Mouse (Mus musculus) cerebral cortex, adult 2 months (tissue): ENCODE data around the gene Ccn6.

Experiments
- WGBS: fragments of 180-500 bp; shearing (Covaris S2); methylation state at CpG from one replicate; pipeline ENCODE4 v1.1.7; 2018; 5-methylcytosine and 5-hydroxymethylcytosine counted together

Gene Ccn6

DNA sequence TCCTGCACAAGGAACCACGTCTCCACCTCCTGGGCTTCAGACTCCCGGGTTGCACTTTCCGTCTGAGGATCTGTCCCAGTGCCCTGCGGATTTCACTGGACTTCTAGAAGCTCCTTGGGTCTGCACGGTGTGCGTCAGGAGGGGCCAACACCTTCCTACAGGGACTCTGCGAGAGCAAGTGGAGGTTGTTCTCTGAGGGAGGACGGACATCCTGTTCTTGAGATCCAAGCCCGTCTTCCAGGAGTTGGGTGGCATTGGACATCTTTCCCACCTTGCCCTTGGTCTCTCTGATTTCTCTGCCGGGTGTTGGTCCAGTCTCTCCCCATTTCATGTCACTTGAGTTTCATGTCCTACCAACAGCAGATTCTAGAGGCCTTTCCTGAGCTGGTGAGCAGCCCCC lies at the start of gene Ccn6:
Gene Ccn6 (minus strand): TSS at position 101 of the 400 bp plus-strand sequence.
- WGBS: 92% methylated on average over 10 of the region's 10 CpGs

DNA sequence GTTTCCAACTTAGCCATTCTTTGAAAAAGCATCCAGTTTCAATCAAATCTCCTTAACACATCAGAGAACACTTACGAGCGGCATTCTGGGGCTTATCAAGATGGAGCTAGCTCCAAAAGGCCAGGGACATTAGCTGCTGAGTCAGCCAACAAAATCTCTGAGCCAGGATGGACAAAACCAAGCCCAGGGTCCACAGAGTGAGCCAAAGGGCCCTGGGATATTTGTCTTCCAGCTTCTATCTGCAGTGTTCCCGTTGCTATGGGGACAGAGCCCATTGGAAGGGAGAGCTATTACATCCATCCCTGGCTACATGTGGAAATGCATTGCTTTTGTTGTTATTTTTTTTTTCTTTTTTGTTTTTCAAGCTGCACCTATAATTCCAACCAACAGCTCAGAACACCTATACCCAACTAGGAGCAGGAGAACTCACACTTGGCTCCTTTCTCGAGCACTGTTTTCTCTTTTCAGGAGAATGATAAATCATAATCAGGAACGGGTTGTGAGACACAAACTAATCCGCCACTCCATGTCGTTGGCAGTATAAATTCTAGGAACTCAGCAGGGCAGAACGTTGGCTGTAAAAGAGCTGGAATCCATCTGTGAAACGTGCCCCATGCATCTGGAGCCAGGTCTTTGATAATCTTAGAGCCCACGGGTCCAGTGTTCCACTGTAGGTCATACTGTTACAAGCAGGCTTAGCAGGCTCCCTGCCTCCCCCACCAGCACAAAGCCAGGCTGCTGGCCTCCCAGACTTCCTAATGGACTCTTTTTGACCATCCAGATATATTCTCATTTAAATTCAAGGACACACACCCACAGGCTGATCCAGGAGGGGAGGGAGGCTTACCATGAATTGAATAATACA lies 45.8 kb upstream of the Ccn6 start:
- WGBS: 49% methylated on average over 10 of the region's 10 CpGs

DNA sequence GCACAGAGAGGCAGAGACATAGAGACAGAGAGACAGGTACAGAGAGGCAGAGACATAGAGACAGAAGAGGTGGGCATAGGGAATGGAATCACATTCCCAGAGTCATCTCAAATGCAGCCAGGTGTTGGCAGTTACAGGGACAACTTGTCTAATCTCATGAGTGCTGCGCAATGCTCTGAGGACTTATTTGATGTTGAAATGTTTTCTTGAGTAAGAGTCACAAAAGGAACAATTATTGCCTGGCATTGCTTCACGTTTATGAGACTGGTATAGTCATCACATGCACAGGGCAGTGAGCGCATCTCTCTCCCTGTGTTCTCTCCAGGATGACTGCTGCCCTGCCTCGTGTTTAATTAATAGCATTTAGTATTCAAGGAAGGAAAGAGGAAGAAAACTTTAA lies 45.1 kb upstream of the Ccn6 start:
- 74% methylated on average over 4 of the region's 4 CpGs for WGBS

DNA sequence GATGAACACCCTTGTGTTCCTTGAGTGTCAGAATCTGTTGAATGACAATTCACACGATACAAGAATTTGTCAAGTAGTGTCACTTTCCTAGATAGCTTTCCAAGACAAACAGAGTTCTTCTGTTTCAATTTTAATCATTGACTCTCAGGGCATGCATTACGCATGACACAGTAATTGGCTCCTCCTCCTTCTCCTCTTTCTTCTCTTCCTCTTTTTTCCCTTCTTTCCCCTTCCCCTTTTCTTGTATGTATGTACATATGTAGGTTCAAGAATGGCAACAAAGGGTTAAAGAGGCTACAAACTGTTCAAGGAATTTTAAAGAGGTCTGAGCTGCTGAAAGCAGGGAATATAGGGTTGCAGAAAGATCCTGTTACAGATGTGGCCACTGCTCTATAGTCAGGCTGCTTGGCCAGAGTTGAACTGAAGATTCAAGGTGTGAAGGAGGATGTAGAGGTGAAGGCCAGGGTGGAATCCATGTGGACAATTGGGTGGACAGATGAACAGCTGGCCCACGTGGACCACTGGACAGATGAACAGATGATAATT lies 43.8 kb upstream of the Ccn6 start:
- WGBS: 88% methylated on average over 3 of the region's 3 CpGs

DNA sequence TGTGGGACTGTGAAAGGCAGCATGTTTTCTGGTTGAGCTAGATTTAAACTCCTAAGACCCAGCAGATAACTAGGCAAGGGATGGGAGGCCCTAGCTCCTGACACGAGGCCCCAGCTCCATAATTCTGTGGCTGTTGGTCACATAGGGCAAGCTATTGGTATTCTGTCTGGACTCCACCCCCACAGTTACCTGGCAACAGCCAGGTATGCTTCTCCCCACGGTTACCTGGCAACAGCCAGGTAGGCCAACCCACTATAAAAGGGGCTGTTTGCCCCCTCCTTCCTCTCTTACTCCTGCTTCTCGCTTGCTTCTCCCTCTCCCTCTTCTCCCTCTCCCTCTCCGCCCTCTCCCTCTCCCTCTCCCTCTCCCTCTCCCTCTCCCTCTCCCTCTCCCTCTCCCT lies 38.9 kb upstream of the Ccn6 start:
- WGBS: 79% methylated on average over 4 of the region's 4 CpGs

DNA sequence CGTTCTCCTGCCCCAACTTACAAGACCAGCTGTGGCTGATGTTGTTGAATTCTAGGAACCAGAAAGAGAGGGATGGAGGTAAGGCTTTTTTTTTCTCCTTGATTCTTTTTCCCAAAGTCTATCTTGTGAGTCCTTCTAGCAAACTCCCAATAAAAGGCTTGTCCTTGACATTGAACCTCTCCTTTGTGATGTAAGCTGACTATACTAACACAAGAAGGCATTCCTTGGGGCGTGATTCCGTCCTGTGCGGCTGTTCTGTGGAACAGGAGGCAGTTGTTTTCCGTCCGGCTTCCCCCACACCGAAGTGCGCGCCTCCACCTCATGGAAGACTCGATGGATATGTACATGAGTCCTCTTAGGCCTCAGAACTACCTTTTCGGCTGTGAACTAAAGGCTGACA lies 34.6 kb upstream of the Ccn6 start:
- WGBS: 96% methylated on average over 11 of the region's 11 CpGs

DNA sequence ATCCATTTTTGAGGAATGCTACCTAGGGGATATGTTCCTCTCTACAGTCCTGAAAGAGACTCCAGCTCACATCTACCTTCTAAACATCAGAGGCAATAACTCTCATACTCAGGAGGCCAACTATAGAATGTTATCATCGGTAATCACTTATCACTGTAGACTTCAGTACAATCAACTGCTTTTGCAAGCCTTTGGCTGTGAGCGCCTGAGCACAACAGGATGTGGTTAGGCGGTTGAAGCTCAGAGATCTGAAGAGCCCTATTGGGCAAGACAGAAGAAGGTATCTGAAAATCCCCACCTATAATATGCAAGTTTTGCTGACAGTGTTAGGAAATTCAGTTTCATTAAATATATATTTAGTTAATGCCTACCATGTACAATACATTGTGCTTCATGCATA lies 29.1 kb upstream of the Ccn6 start:
- 95% methylated on average over 3 of the region's 3 CpGs for WGBS

DNA sequence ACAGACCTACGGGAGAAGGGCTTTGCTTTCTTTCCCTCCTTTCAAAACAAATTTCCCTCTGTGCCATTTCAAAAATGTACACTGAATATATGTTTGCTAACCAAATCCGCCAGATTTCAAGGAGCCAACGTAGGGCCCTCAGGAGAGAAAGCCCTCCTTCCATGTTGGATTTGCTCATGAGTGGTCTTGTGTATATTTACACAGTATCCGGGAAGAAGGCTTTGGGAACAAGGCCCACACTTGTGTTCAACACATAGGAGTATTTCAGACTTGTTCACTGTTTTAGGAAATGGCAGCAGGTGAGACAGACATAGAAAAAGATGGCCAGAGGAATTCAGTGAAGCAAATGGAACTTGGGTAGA lies 21.9 kb upstream of the Ccn6 start:
- 48% methylated on average over 4 of the region's 4 CpGs for WGBS

DNA sequence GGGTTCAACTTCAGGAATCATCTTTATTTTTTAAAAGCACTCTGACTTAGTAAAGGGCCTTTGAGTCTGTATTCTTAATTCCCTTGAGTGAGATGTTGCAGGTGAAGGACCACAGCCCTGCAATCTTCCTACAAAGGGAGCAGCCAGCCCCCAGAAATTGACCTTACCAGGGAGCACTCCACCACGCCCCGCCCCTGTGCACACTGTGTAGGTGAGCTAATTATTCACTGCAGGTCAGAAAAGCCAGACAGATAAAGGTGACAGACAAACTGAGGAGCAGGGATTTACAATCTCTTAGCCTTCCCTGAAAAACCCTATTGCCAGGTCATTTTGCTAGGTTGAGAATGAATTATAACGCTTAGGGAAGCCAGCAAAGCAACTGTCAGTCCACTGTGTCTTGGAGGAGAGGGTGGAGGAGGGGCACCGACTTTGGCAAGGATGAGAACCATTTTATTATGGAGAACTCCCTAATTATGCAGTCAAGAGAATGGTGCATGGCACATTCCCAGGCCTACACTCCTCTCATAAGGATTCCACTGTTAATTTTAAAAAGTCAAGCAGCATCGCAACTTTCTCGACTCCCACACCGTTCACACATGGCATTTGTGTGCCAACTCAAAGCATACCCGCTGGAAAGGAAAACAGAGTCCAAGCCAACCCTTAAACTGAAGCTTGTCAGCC lies 21.4 kb upstream of the Ccn6 start:
- WGBS: 41% methylated on average over 8 of the region's 8 CpGs

DNA sequence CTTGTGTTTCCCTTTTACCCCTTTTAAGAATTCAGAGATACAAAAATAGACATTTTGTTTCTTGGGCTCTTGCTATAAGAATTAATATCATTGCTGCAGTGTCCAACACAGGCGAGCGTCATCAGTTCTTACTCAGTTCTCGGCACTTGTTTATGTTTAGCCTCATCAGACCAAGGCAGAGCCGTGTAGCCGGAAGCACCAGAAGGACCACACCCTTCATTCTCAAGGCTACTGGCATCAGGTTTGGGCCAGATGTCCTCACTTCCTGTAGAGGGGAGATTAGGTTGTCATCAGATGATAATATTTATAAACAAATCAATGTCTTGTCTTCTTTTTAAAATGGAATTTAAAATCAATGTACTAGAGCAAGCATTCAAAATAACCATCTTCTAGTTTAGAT lies 13.4 kb upstream of the Ccn6 start:
- 88% methylated on average over 5 of the region's 5 CpGs for WGBS

DNA sequence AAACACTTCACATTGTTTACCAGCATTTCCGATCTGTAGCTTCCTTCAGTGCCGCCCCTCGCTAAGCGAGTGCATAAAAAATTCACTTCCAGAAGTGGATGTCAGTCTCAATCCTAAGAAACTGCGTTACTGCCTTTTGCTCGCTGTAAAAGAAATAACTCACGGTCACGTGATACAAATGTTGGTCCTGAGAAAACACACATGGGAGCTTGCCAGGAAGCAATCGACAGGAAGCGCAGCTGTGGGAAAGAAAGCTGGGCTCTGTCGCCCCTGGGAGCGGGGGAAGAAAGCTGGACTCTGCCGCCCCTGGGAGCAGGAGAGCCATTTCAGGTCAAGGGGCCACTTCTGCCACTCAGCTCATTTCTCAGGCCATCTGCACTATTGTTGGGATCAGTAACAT lies 9.5 kb upstream of the Ccn6 start:
- 22% methylated on average over 13 of the region's 13 CpGs for WGBS

DNA sequence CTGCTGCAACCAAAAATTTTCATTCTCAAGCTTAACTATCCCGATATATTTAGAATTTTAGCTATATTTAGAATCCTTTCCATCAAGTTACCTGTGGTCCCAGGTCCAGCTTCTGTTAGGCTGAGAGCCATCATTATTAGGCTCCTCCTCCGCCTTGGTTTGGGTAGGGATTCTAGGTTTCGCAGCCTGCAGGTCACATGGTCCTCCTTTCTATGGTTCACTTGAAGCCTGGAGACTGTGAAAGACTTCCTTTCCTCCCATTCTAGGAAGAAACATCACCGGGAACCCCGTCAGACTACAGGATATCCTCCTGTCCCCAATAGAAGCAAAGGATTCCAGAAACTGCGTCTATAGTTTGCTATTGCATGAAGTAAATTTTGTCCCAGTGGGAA lies 8.9 kb upstream of the Ccn6 start:
- WGBS: 52% methylated on average over 6 of the region's 6 CpGs

DNA sequence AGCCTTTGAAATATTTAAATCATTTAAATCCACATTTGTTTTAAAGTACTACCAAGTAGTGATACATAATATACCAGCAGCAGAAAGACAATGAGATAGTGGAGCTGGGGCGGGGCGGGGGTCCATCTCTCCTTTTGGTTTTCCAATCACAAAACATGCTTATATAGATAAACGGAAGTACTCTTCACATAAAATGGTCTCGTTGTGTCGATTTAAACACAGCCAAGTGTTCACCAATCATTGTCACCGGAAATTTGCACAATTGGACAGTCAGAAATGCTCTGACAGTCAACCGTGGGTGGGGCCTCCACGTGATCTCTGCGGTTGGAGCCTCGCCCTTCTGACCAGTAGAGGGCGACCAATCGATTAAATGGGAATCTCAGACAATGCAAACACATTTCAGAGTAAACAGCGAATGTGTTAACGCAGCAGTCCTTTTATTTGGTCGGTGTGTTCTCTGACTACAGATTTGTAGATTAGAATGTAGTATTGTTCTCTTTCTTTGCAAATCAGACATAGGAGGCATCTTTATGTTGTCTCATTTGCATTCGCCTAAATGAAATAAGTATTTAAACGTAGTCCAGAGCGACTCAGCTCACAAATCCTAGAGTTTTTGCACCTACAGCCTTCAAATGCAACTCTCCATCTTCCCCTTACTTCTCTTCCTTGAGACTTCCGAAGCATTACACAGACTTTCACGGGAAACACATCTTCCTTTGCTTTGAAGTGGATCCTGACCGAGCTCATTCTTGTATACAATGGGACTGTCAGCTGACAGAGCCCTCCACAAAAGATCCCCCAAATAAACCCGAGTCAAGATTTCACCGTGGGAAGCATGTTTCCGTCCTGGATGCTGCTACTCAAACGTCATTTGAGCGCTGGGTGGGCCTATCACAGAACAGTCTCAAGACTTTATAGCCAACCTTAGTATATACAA lies 8.3 kb upstream of the Ccn6 start:
- WGBS: 9% methylated on average over 26 of the region's 26 CpGs

DNA sequence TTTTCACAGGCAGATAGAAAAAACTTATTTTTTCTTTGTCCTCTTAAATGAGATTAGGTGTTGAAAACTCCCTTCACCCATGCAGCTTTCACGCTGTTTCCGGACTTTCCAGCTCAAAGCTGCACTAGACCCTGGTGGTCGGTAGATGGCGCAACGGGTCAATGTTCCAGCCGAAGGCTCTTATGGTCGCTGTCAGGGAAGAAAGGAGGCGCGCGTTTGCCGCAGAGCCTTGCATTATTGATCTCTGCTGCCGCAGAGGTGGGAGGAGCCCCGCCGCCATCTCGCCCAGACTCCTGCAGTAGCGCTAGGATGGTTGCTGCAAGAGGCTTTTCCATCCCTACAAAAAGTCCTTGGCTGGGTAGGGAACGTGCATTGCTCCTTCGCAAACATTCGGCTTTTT lies 7.5 kb upstream of the Ccn6 start:
- 0% methylated on average over 19 of the region's 19 CpGs for WGBS

DNA sequence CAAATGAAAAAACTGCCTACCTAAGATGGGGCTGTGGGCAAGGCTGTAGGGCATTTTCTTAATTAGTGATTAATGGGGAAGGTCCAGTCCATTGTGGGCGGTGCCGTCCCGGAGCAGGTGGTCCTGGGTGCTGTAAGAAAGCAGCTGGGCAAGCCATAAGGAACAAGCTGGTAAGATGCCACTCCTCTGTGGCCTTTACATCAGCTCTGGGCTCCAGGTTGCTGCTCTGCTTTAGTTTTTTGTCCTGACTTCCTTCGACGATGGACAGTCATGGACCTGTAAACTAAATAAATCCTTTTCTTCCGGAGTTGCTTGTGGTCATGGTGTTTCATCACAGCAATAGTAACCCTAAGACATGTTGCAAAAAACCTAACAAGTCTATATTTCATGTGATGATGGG lies 7.1 kb upstream of the Ccn6 start:
- 2% methylated on average over 6 of the region's 6 CpGs for WGBS

DNA sequence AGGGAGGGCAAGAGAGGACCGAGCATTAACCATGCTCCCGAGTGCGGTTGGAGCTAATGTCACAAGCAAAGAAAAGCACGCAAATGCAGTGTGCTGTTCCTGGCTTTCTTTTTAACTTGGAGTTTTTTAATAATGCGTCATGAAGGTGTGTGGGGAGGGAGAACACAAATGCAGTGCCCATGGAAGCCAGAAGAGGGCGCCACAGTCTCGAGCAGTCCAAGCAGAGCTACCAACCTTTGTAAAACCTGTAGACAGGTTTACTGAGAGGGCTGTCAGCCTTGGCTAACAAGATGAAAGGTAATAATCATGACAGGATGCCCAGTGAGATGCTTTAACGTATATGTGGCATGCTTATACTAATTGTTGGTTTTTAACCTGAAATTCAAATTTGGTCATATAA lies 6.6 kb upstream of the Ccn6 start:
- 8% methylated on average over 8 of the region's 8 CpGs for WGBS

DNA sequence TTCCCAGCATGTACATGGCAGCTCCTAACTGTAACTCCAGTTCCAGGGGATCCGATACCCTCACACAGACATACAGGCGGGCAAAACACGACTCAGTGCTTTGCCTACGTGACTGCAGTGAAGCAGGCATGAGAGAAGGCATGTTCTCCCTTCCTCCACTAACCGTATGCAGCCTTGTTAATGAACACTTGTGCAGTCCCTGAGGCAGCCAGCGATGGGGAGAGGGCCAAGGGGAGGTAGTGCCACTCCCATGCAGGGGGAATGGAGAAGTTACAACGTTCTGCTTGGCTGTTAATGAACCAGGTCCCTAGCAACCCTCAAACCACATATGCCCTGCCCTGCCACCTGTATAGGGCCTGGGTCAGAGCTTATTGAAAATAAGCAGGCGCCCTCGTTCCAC lies 6.0 kb upstream of the Ccn6 start:
- 53% methylated on average over 9 of the region's 9 CpGs for WGBS

DNA sequence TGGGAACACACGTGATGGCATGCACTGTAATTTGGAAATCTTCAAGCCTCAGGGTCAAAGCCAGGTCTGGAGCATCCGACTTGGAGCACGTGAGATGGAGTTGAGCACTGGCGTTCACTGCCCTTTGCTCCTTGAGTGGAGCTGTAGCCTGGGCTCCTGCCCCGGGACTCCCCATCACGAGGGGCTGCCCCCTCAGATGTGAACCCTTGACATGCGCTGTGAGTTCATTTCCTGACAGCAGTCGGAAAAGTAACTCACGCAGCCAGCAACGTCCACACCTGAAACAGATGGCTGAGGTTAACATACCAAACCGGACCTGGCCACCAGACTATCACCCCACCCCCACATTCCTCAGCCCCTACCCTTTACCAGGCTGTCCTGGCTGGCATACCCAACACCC lies 4.0 kb upstream of the Ccn6 start:
- WGBS: 89% methylated on average over 11 of the region's 11 CpGs

DNA sequence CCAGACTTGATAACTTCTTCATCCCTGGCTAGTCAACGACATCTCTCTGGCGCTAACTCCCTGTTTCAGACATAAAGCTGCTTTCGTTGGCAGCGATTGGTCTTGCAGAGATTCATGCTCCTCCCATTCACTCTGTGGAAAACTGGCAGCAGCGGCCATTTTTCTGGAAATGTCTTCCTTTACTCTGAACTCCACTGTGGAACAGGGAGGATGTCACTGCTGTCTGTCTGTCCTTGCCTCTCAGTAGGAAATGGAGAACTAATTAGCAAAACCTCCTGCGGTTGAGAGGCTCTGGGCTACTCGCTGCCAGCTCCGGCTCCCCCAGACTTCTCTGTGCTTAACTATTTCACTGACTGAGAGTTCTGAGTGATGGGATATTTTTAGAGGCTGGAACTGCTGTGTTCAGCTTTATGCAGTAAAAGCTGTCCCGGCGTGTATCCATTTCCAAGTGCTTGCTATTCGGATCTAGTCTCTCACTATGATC lies 2.1 kb upstream of the Ccn6 start:
- WGBS: 5% methylated on average over 11 of the region's 11 CpGs

DNA sequence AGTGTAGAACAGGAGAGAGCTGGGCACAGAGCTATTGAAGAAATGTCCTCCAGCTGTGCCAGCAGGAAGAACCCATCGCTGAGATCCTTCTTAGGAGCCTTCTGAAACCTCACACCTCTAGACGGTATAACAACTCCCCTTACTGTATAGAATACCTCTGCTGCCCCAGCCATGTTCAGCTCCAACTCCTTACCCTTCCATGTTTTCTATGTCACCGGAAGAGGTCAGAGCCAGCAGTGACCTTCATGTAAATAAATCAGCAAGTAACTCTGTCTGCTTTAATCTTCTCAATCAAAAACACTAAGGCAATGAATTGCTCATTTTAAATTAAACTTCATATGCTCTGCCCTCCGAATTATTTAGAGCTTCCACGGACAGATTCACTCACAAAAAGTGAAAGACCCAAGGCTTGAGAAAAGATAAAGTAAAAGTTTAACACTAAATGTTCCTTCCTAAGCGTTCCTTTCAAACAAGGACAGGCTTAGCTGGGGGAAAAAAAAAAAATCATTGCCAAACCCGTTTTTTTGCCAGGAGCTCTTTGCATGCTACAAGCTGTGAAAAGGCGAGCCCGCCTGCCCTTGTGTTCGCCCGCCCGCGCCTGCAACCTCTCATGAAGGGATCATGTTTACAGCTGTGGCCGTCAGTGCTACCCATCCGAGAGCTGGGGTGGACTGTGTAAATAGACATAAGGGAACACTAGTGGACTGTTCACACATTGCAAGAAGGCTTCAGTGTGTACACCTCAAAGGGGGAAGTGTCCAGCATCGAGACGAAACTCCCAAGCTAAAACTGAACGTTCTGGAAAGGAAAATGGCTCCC lies 719 bp downstream of the Ccn6 start:
- WGBS: 42% methylated on average over 18 of the region's 18 CpGs

DNA sequence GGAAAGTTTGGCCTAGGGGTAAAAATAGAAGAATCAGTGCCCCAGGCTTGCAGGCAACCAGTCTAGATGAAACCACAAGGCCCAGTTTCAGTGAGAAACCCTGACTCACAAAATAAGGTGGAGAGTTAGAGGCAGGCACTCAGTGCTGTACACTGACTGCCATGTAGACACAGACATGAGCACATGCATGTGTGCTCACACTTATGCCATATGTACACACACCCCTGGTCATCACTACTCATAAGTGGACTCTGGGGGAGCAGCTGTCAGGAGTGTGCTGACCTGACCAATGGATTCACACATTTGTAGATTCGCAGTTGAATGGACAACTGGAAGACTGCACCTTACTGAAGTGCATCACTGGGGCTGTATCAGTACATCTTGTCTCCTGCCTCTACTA lies 2.2 kb downstream of the Ccn6 start:
- WGBS: 97% methylated on average over 1 of the region's 1 CpGs
